Mouse (Mus musculus) myocyte (in vitro differentiated cells): ENCODE results near the gene Adora3.

Experiments used
- CEBPB ChIP-seq: IDR thresholded peaks from 2 replicates; pipeline ENCODE4 v1.6.1; 2011; ENCODE audit warnings: mild to moderate bottlenecking, moderate library complexity; ENCODE audit not compliant: poor library complexity, insufficient read depth, severe bottlenecking
- E2F4 ChIP-seq: IDR thresholded peaks from one replicate; pipeline ENCODE4 v1.6.1; 2011; ENCODE audit warnings: mild to moderate bottlenecking, control low read depth, moderate library complexity; ENCODE audit not compliant: insufficient read depth
- MAX ChIP-seq: IDR thresholded peaks from one replicate; pipeline ENCODE4 v1.6.1; 2011; ENCODE audit warnings: low read depth, mild to moderate bottlenecking, control low read depth
- MYOD1 ChIP-seq, 3 experiments: IDR thresholded peaks; one replicate each; pipeline ENCODE4 v1.6.1; 2011; ENCODE audit warnings: control low read depth in 2 of 3, low read depth in 2 of 3, mild to moderate bottlenecking in 2 of 3, moderate library complexity in 1 of 3; ENCODE audit not compliant: insufficient read length in 2 of 3, control insufficient read depth in 1 of 3
- MYOG ChIP-seq, 3 experiments: IDR thresholded peaks; one replicate each; pipeline ENCODE4 v1.6.1; 2011; ENCODE audit warnings: control low read depth in 2 of 3, low read depth in 2 of 3, mild to moderate bottlenecking in 2 of 3; ENCODE audit not compliant: insufficient read length in 2 of 3, control insufficient read depth in 1 of 3, insufficient read depth in 1 of 3
- POLR2A ChIP-seq: IDR thresholded peaks from one replicate; pipeline ENCODE4 v1.6.1; 2011; ENCODE audit warnings: low read depth, mild to moderate bottlenecking, control low read depth, moderate library complexity; ENCODE audit not compliant: insufficient read length
- POLR2AphosphoS2 ChIP-seq: IDR thresholded peaks from one replicate; pipeline ENCODE4 v1.6.1; 2011; ENCODE audit warnings: low read depth, control low read depth; ENCODE audit not compliant: insufficient read length
- SRF ChIP-seq: IDR thresholded peaks from one replicate; pipeline ENCODE4 v1.6.1; 2011; ENCODE audit warnings: low read depth; ENCODE audit not compliant: control insufficient read depth, insufficient read length
- TCF12 ChIP-seq: IDR thresholded peaks from one replicate; pipeline ENCODE4 v1.6.1; 2011; ENCODE audit warnings: mild to moderate bottlenecking, control low read depth; ENCODE audit not compliant: poor library complexity, insufficient read depth, severe bottlenecking
- TCF3 ChIP-seq: IDR thresholded peaks from one replicate; pipeline ENCODE4 v1.6.1; 2011; ENCODE audit warnings: low read depth, control low read depth; ENCODE audit not compliant: insufficient read length
- USF1 ChIP-seq: IDR thresholded peaks from one replicate; pipeline ENCODE4 v1.6.1; 2011; ENCODE audit warnings: low read depth, mild to moderate bottlenecking, control low read depth, moderate library complexity

GRCm38 (mm10) chr3:105865122-105865521, 5.5 kb upstream of the Adora3 start:
- TF ChIP-seq POLR2A (no peak), USF1 (no peak), MYOD1 (IDR thresholded peaks at IDR 0.05; ENCODE audit: control insufficient read depth in 1 of 3, insufficient read length in 2 of 3, low read depth in 2 of 3) (no peak), POLR2AphosphoS2 (no peak), E2F4 (no peak), SRF (no peak), CEBPB (no peak), TCF12 (no peak), MAX (no peak), MYOG (IDR thresholded peaks at IDR 0.05; ENCODE audit: control insufficient read depth in 1 of 3, insufficient read depth in 1 of 3, insufficient read length in 2 of 3, low read depth in 2 of 3) (no peak), TCF3 (no peak)
